Mouse (Mus musculus): ENCODE measurements around the gene Atg16l1. TPM values are rescaled to one million over a fixed set of nuclear protein-coding genes. Genes with fewer than 3 reads are reported as not detected.

Gene Atg16l1
- total RNA-seq, 1 experiment = 63.4 TPM

DNA sequence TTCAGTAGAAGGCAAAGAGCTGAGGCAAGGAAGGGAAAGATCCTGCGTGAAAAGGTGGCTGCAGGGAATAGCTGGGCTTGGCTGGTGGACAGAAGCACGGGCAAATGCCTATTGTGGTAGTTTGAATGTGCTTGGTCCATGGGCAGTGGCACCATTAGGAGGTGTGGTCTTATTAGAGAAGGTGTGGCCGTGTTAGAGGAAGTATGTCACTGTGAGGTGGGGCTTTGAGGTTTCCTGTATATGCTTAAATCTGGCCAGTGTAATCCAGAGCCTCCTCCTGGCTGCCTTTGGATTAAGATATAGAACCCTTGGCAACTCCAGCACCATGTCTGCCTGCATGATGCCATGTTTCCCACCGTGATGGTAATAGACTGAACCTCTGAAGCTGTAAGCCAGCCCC is 32.3 kb upstream of the Atg16l1 start:
- H3K4me1 ChIP-seq (ENCODE audit: control insufficient read depth in 2 of 2, insufficient read depth in 2 of 2, low read length in 2 of 2, poor library complexity in 1 of 2) = peaks cover 5 to 20% of the 10 kb centered on the region in 2 experiments; a peak in 3 of 4 replicates
- TF ChIP-seq CHD2 (IDR thresholded peaks at IDR 0.05; ENCODE audit: low read depth, low read length) (no peak), ZC3H11A (IDR thresholded peaks at IDR 0.05; ENCODE audit: borderline replicate concordance, low read depth, low read length) (no peak), HCFC1 (IDR thresholded peaks at IDR 0.05; ENCODE audit: borderline replicate concordance, insufficient read depth, low read length) (no peak), ZNF384 (IDR thresholded peaks at IDR 0.05; ENCODE audit: low read depth, low read length) (no peak), MAFK (IDR thresholded peaks at IDR 0.05; ENCODE audit: insufficient read depth, low read depth, low read length) (no peak)
- no peak overlapping the region for H3K4me3 ChIP-seq (ENCODE audit: insufficient read depth in 1 of 2, low read depth in 1 of 2, low read length in 2 of 2, poor library complexity in 1 of 2, severe bottlenecking in 1 of 2)
- DNase-seq (ENCODE audit: low read depth, low spot score) = no peak
- in situ Hi-C loops (cut with MboI; ENCODE audit: low sequenced_read_pairs in 2 of 2, unreplicated experiment in 2 of 2) = no loop called here
- H3K9me3 ChIP-seq (ENCODE audit: control insufficient read depth, insufficient read depth, low read depth, low read length) = no peaks in the 10 kb centered on the region
- H3K27ac ChIP-seq (ENCODE audit: insufficient read depth, low read depth, low read length, poor library complexity, severe bottlenecking) = peak overlapping the region; percentile 26; the same call in 1 of the 2 replicates
- H3K36me3 ChIP-seq (ENCODE audit: control insufficient read depth, insufficient read depth, low read length, poor library complexity, severe bottlenecking) = peaks cover 25% of the 10 kb centered on the region
- H3K9ac ChIP-seq (ENCODE audit: insufficient read depth, low read depth, low read length, poor library complexity, severe bottlenecking) = no peak overlapping the region

DNA sequence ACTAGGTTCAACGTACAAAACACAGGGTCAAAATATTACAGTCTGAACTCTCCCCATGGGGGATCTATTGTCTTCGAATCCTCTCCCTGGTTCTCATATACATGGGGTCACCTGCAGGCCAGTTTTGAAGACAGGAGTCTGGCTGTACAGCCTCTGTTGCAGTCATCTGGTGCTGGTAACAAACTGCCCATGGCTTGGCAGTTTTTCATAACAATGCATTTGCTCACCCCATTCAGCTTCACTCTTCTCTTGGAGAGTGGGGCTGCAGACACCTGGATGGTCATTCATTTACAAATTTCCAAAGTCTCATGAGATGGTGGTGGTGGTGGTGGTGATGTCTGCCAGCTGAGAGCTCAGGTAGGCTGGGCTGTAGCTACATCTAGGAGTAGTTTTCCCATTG is 26.6 kb upstream of the Atg16l1 start:
- H3K4me1 ChIP-seq (ENCODE audit: control insufficient read depth in 2 of 2, insufficient read depth in 2 of 2, low read length in 2 of 2, poor library complexity in 1 of 2) = peaks cover 13 to 17% of the 10 kb centered on the region in 2 experiments

DNA sequence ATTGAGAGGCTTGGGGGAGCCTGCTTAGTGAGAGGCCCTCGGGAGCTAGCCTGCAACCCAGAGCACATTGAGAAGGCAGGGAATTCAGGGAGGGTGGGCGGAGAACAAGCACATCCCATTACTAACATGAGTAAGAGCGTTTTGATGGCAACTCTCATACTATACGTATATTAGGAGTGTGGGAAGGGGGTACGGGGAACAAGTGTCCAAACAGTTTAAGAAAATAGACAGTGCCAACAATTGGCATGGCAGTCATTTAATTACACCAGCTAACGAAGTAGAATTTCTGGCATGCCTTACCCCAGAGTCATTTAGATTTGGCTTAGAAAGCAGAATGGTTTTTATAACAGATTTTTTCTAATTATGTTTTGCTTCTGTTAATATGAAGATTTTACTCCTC is 25.8 kb upstream of the Atg16l1 start:
- Histone ChIP-seq H3K9ac (ENCODE audit: insufficient read depth, low read depth, low read length, poor library complexity, severe bottlenecking) (no peak overlapping the region), H3K27ac (ENCODE audit: insufficient read depth, low read depth, low read length, poor library complexity, severe bottlenecking) (no peak overlapping the region), H3K4me3 (ENCODE audit: insufficient read depth in 1 of 2, low read depth in 1 of 2, low read length in 2 of 2, poor library complexity in 1 of 2, severe bottlenecking in 1 of 2) (peak overlapping the region in 1 of 2 experiments; percentile 4; a peak in 1 of 4 replicates), H3K4me1 (ENCODE audit: control insufficient read depth in 2 of 2, insufficient read depth in 2 of 2, low read length in 2 of 2, poor library complexity in 1 of 2) (peaks cover 13 to 17% of the 10 kb centered on the region in 2 experiments), H3K36me3 (ENCODE audit: control insufficient read depth, insufficient read depth, low read length, poor library complexity, severe bottlenecking) (no peaks in the 10 kb centered on the region), H3K9me3 (ENCODE audit: control insufficient read depth, insufficient read depth, low read depth, low read length) (no peaks in the 10 kb centered on the region)
- no peak for TF ChIP-seq ZNF384 (IDR thresholded peaks at IDR 0.05; ENCODE audit: low read depth, low read length)
- TF ChIP-seq HCFC1 (IDR thresholded peaks at IDR 0.05; ENCODE audit: borderline replicate concordance, insufficient read depth, low read length) = no peak
- no peak for TF ChIP-seq CHD2 (IDR thresholded peaks at IDR 0.05; ENCODE audit: low read depth, low read length)
- no peak for TF ChIP-seq ZC3H11A (IDR thresholded peaks at IDR 0.05; ENCODE audit: borderline replicate concordance, low read depth, low read length)
- no peak for TF ChIP-seq MAFK (IDR thresholded peaks at IDR 0.05; ENCODE audit: insufficient read depth, low read depth, low read length)
- in situ Hi-C loops (cut with MboI; ENCODE audit: low sequenced_read_pairs in 2 of 2, unreplicated experiment in 2 of 2) = no loop called here
- DNase-seq (ENCODE audit: low read depth, low spot score) = no peak

More for the DNA sequence above, 26.6 kb upstream of the Atg16l1 start:
- in situ Hi-C loops (cut with MboI; ENCODE audit: low sequenced_read_pairs in 2 of 2, unreplicated experiment in 2 of 2) = no loop called here
- TF ChIP-seq ZNF384 (IDR thresholded peaks at IDR 0.05; ENCODE audit: low read depth, low read length) (no peak), CHD2 (IDR thresholded peaks at IDR 0.05; ENCODE audit: low read depth, low read length) (no peak), HCFC1 (IDR thresholded peaks at IDR 0.05; ENCODE audit: borderline replicate concordance, insufficient read depth, low read length) (no peak)
- peak; percentile 24 for DNase-seq (ENCODE audit: low read depth, low spot score)
- Histone ChIP-seq H3K4me3 (ENCODE audit: insufficient read depth in 1 of 2, low read depth in 1 of 2, low read length in 2 of 2, poor library complexity in 1 of 2, severe bottlenecking in 1 of 2) (peak overlapping the region in 1 of 2 experiments; percentile 4; a peak in 2 of 4 replicates), H3K9ac (ENCODE audit: insufficient read depth, low read depth, low read length, poor library complexity, severe bottlenecking) (no peak overlapping the region), H3K27ac (ENCODE audit: insufficient read depth, low read depth, low read length, poor library complexity, severe bottlenecking) (no peak overlapping the region), H3K9me3 (ENCODE audit: control insufficient read depth, insufficient read depth, low read depth, low read length) (no peaks in the 10 kb centered on the region), H3K36me3 (ENCODE audit: control insufficient read depth, insufficient read depth, low read length, poor library complexity, severe bottlenecking) (no peaks in the 10 kb centered on the region)

DNA sequence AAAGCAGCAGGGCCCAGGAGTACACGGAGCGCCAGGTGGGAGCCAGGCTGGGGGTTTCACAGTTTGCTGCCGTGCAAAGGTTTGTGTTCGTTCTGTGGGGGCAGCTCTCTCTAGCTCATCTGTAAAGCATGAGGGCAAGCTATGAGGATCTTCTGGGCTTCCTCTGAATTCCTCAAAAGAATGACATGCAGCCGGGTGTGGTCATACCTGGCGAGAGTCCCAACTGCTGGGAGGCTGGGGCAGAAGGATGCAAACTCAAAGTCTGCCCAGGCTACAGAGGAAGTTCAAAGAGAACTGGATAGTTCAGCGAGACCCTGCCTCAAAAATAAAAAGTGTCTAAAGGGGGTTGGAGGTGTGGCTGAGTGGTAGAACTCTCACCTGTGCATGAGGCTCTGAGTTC is 25.4 kb upstream of the Atg16l1 start:
- Histone ChIP-seq H3K9ac (ENCODE audit: insufficient read depth, low read depth, low read length, poor library complexity, severe bottlenecking) (no peak overlapping the region), H3K4me3 (ENCODE audit: insufficient read depth in 1 of 2, low read depth in 1 of 2, low read length in 2 of 2, poor library complexity in 1 of 2, severe bottlenecking in 1 of 2) (no peak overlapping the region), H3K4me1 (ENCODE audit: control insufficient read depth in 2 of 2, insufficient read depth in 2 of 2, low read length in 2 of 2, poor library complexity in 1 of 2) (peaks cover 13 to 17% of the 10 kb centered on the region in 2 experiments), H3K9me3 (ENCODE audit: control insufficient read depth, insufficient read depth, low read depth, low read length) (no peaks in the 10 kb centered on the region), H3K27ac (ENCODE audit: insufficient read depth, low read depth, low read length, poor library complexity, severe bottlenecking) (no peak overlapping the region), H3K36me3 (ENCODE audit: control insufficient read depth, insufficient read depth, low read length, poor library complexity, severe bottlenecking) (no peaks in the 10 kb centered on the region)
- in situ Hi-C loops (cut with MboI; ENCODE audit: low sequenced_read_pairs in 2 of 2, unreplicated experiment in 2 of 2) = no loop called here
- TF ChIP-seq ZC3H11A (IDR thresholded peaks at IDR 0.05; ENCODE audit: borderline replicate concordance, low read depth, low read length) (no peak), CHD2 (IDR thresholded peaks at IDR 0.05; ENCODE audit: low read depth, low read length) (no peak), ZNF384 (IDR thresholded peaks at IDR 0.05; ENCODE audit: low read depth, low read length) (no peak), HCFC1 (IDR thresholded peaks at IDR 0.05; ENCODE audit: borderline replicate concordance, insufficient read depth, low read length) (no peak), MAFK (IDR thresholded peaks at IDR 0.05; ENCODE audit: insufficient read depth, low read depth, low read length) (no peak)
- DNase-seq (ENCODE audit: low read depth, low spot score) = no peak

DNA sequence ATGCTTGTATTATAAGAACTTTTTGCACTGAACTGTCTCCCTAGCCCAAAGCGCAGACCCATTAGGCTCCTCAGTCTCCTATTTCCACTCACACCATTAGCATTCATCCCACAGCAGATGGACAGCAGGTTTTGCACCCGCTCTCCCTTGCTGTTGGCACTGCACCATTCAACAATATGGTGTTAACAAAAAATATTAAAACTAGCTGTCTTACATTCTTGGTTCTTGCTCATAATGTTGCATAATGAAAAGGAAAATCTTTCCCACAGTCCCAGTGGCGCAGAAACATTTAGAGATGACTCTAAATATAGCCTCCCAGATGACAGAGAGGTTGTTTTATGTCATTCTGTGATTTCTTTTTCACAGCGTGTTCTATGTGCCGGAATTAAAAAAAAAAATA is 22.5 kb upstream of the Atg16l1 start:
- no peaks in the 10 kb centered on the region for H3K9me3 ChIP-seq (ENCODE audit: control insufficient read depth, insufficient read depth, low read depth, low read length)
- no peak overlapping the region for H3K4me3 ChIP-seq (ENCODE audit: insufficient read depth in 1 of 2, low read depth in 1 of 2, low read length in 2 of 2, poor library complexity in 1 of 2, severe bottlenecking in 1 of 2)
- H3K9ac ChIP-seq (ENCODE audit: insufficient read depth, low read depth, low read length, poor library complexity, severe bottlenecking) = no peak overlapping the region
- H3K27ac ChIP-seq (ENCODE audit: insufficient read depth, low read depth, low read length, poor library complexity, severe bottlenecking) = no peak overlapping the region
- no peaks in the 10 kb centered on the region for H3K36me3 ChIP-seq (ENCODE audit: control insufficient read depth, insufficient read depth, low read length, poor library complexity, severe bottlenecking)
- peaks cover 13 to 14% of the 10 kb centered on the region in 2 experiments for H3K4me1 ChIP-seq (ENCODE audit: control insufficient read depth in 2 of 2, insufficient read depth in 2 of 2, low read length in 2 of 2, poor library complexity in 1 of 2)
- DNase-seq (ENCODE audit: low read depth, low spot score) = no peak
- TF ChIP-seq CHD2 (IDR thresholded peaks at IDR 0.05; ENCODE audit: low read depth, low read length) = no peak
- TF ChIP-seq ZC3H11A (IDR thresholded peaks at IDR 0.05; ENCODE audit: borderline replicate concordance, low read depth, low read length) = no peak
- no peak for TF ChIP-seq ZNF384 (IDR thresholded peaks at IDR 0.05; ENCODE audit: low read depth, low read length)
- TF ChIP-seq MAFK (IDR thresholded peaks at IDR 0.05; ENCODE audit: insufficient read depth, low read depth, low read length) = no peak
- no peak for TF ChIP-seq HCFC1 (IDR thresholded peaks at IDR 0.05; ENCODE audit: borderline replicate concordance, insufficient read depth, low read length)
- in situ Hi-C loops (cut with MboI; ENCODE audit: low sequenced_read_pairs in 2 of 2, unreplicated experiment in 2 of 2) = no loop called here
